Mouse (Mus musculus): ENCODE measurements at regions not wholly inside any gene's neighbourhood (a gene's known extent, or its start where the extent isn't known, plus 50 kb on each side); places are given as distances from the start of the nearest gene placed in this dataset.
A peak's percentile ranks its signal among the peaks of the same experiment; 100 is the strongest.

GRCm38 (mm10) chr5:33548800-33549199 is 80.6 kb downstream of the Fam53a start:
- no peak for ATAC-seq (replicated peaks; ENCODE audit: low FRiP score, poor library complexity, severe bottlenecking)

GRCm38 (mm10) chr5:33543372-33543771 is 86.1 kb downstream of the Fam53a start:
- peak; percentile 63 for ATAC-seq (replicated peaks; ENCODE audit: low FRiP score, poor library complexity, severe bottlenecking)

GRCm38 (mm10) chr5:33542643-33543042 is 86.8 kb downstream of the Fam53a start:
- ATAC-seq (replicated peaks; ENCODE audit: low FRiP score, poor library complexity, severe bottlenecking), result no peak

GRCm38 (mm10) chr5:33542000-33542554 is 87.4 kb downstream of the Fam53a start:
- no peak for ATAC-seq (replicated peaks; ENCODE audit: low FRiP score, poor library complexity, severe bottlenecking)

- ATAC-seq (replicated peaks; ENCODE audit: low FRiP score, poor library complexity, severe bottlenecking), result no peak
These were observed 89.2 kb downstream of the Fam53a start for GRCm38 (mm10) chr5:33540259-33540658.

GRCm38 (mm10) chr5:33537429-33537828 is 92.0 kb downstream of the Fam53a start:
- ATAC-seq (replicated peaks; ENCODE audit: low FRiP score, poor library complexity, severe bottlenecking), result no peak

GRCm38 (mm10) chr5:33537017-33537416 is 92.4 kb downstream of the Fam53a start:
- no peak for ATAC-seq (replicated peaks; ENCODE audit: low FRiP score, poor library complexity, severe bottlenecking)

GRCm38 (mm10) chr5:33536261-33536660 is 93.2 kb downstream of the Fam53a start:
- no peak for ATAC-seq (replicated peaks; ENCODE audit: low FRiP score, poor library complexity, severe bottlenecking)

- ATAC-seq (replicated peaks; ENCODE audit: low FRiP score, poor library complexity, severe bottlenecking), result no peak
These were observed 94.1 kb downstream of the Fam53a start for GRCm38 (mm10) chr5:33535145-33536010.

- ATAC-seq (replicated peaks; ENCODE audit: low FRiP score, poor library complexity, severe bottlenecking), result no peak
These were observed 95.1 kb downstream of the Fam53a start for GRCm38 (mm10) chr5:33534345-33534744.

GRCm38 (mm10) chr5:33533185-33533584 is 96.2 kb downstream of the Fam53a start:
- no peak for ATAC-seq (replicated peaks; ENCODE audit: low FRiP score, poor library complexity, severe bottlenecking)

GRCm38 (mm10) chr5:33531263-33531662 is 97.5 kb upstream of the Nkx1-1 start:
- no peak for ATAC-seq (replicated peaks; ENCODE audit: low FRiP score, poor library complexity, severe bottlenecking)

GRCm38 (mm10) chr5:33529771-33530170 is 96.0 kb upstream of the Nkx1-1 start:
- no peak for ATAC-seq (replicated peaks; ENCODE audit: low FRiP score, poor library complexity, severe bottlenecking)

GRCm38 (mm10) chr5:33528971-33529670 is 95.3 kb upstream of the Nkx1-1 start:
- no peak for ATAC-seq (replicated peaks; ENCODE audit: low FRiP score, poor library complexity, severe bottlenecking)

GRCm38 (mm10) chr5:33527750-33528149 is 94.0 kb upstream of the Nkx1-1 start:
- no peak for ATAC-seq (replicated peaks; ENCODE audit: low FRiP score, poor library complexity, severe bottlenecking)

GRCm38 (mm10) chr5:33527316-33527715 is 93.5 kb upstream of the Nkx1-1 start:
- no peak for ATAC-seq (replicated peaks; ENCODE audit: low FRiP score, poor library complexity, severe bottlenecking)

GRCm38 (mm10) chr5:33521951-33522742 is 88.4 kb upstream of the Nkx1-1 start:
- no peak for ATAC-seq (replicated peaks; ENCODE audit: low FRiP score, poor library complexity, severe bottlenecking)

GRCm38 (mm10) chr5:33520856-33521255 is 87.1 kb upstream of the Nkx1-1 start:
- no peak for ATAC-seq (replicated peaks; ENCODE audit: low FRiP score, poor library complexity, severe bottlenecking)

GRCm38 (mm10) chr5:33519394-33519793 is 85.6 kb upstream of the Nkx1-1 start:
- no peak for ATAC-seq (replicated peaks; ENCODE audit: low FRiP score, poor library complexity, severe bottlenecking)

GRCm38 (mm10) chr5:33518860-33519259 is 85.1 kb upstream of the Nkx1-1 start:
- ATAC-seq (replicated peaks; ENCODE audit: low FRiP score, poor library complexity, severe bottlenecking), result no peak

Data from erythroblast, adult 5-6 weeks (primary cell).